In genomic region chr10:76816436-76816835, GRCm38 (mm10) we compare ENCODE assay signal across 15 mouse cellular contexts.
A peak's percentile ranks its signal among the peaks of the same experiment; 100 is the strongest.
DNase-seq lines count a peak whose midpoint lies in the region; ATAC-seq and TF ChIP-seq lines count a peak whose summit lies in the region.
"Had no signal": no experiment of that assay in that cellular context is flagged by ENCODE, and none has a peak within 500 bp of the region (broad histone marks: within the 10 kb centered on the region; RNA-seq: fewer than 3 reads in every experiment).

No protein-coding gene starts in this region.

- no peak overlapping the region for H3K27ac ChIP-seq in forebrain, embryonic 12.5 days
- H3K27ac ChIP-seq in forebrain, embryonic 16.5 days (ENCODE audit: low read length) = no peak overlapping the region
- no peak overlapping the region; the same call in 1 of the 2 replicates for H3K27ac ChIP-seq in embryonic facial prominence, embryonic 10.5 days (replicated peaks)
- H3K27ac ChIP-seq in midbrain, embryonic 12.5 days (replicated peaks) = no peak overlapping the region
- H3K27ac ChIP-seq in lung, postnatal 0 days (ENCODE audit: low read length) = no peak overlapping the region
- H3K27ac ChIP-seq: embryonic facial prominence, embryonic 15.5 days; kidney, embryonic 15.5 days; stomach, embryonic 15.5 days had no signal

- no peak for TF ChIP-seq CTCF in brain, embryonic 14.5 days (IDR thresholded peaks at IDR 0.05; ENCODE audit: borderline replicate concordance, extremely low read depth, insufficient read depth, insufficient read length)
- no peak for TF ChIP-seq CTCF in lung, postnatal 0 days (IDR thresholded peaks at IDR 0.05)

- TF ChIP-seq EP300 in lung, postnatal 0 days (IDR thresholded peaks at IDR 0.05) = no peak

- 0 out of 2 replicates have a peak, but pooled peaks have one; percentile 17 for ATAC-seq in forebrain, embryonic 12.5 days (ENCODE audit: low FRiP score)
- ATAC-seq in forebrain, embryonic 16.5 days = no peak
- ATAC-seq in midbrain, embryonic 12.5 days (ENCODE audit: low FRiP score, low read depth) = peak; percentile 63; the same call in 1 of the 2 replicates
- no peak for ATAC-seq in lung, postnatal 0 days
- ATAC-seq in megakaryocyte, adult 5-6 weeks (ENCODE audit: poor library complexity, severe bottlenecking) = no peak
- ATAC-seq: liver, postnatal 0 days had no signal

- H3K4me1 ChIP-seq in forebrain, embryonic 12.5 days = peaks cover 22% of the 10 kb centered on the region
- H3K4me1 ChIP-seq in forebrain, embryonic 16.5 days (replicated peaks; ENCODE audit: control insufficient read depth, insufficient read depth, low read length) = peaks cover 7% of the 10 kb centered on the region
- H3K4me1 ChIP-seq in embryonic facial prominence, embryonic 10.5 days = peaks cover 21% of the 10 kb centered on the region
- peaks cover 18% of the 10 kb centered on the region for H3K4me1 ChIP-seq in midbrain, embryonic 12.5 days
- no peaks in the 10 kb centered on the region for H3K4me1 ChIP-seq in lung, postnatal 0 days (ENCODE audit: insufficient read depth, low read depth, low read length)
- H3K4me1 ChIP-seq: stomach, embryonic 15.5 days had no signal

- H3K4me3 ChIP-seq in forebrain, embryonic 12.5 days (replicated peaks) = no peak overlapping the region
- no peak overlapping the region for H3K4me3 ChIP-seq in forebrain, embryonic 16.5 days (replicated peaks; ENCODE audit: low read length)
- no peak overlapping the region for H3K4me3 ChIP-seq in embryonic facial prominence, embryonic 10.5 days
- no peak overlapping the region for H3K4me3 ChIP-seq in midbrain, embryonic 12.5 days
- no peak overlapping the region for H3K4me3 ChIP-seq in lung, postnatal 0 days (ENCODE audit: low read depth, low read length)
- H3K4me3 ChIP-seq: embryonic facial prominence, embryonic 15.5 days; kidney, embryonic 15.5 days; stomach, embryonic 15.5 days had no signal

- no peak for TF ChIP-seq POLR2A in brain, embryonic 14.5 days (IDR thresholded peaks at IDR 0.05; ENCODE audit: borderline replicate concordance, extremely low read depth, insufficient read depth, insufficient read length, poor library complexity, severe bottlenecking)

- WGBS in forebrain, embryonic 12.5 days = 19% methylated on average over 7 of the region's 7 CpGs
- WGBS in forebrain, embryonic 16.5 days = 28% methylated on average over 7 of the region's 7 CpGs
- WGBS in embryonic facial prominence, embryonic 10.5 days = 32% methylated on average over 7 of the region's 7 CpGs
- WGBS in midbrain, embryonic 12.5 days = 15% methylated on average over 7 of the region's 7 CpGs
- whole genome bisulfite sequencing in lung, postnatal 0 days = 66% methylated on average over 7 of the region's 7 CpGs

- no peak overlapping the region for H3K9ac ChIP-seq in forebrain, embryonic 12.5 days
- H3K9ac ChIP-seq in forebrain, embryonic 16.5 days (replicated peaks; ENCODE audit: low read depth, low read length) = no peak overlapping the region
- no peak overlapping the region; the same call in 1 of the 2 replicates for H3K9ac ChIP-seq in midbrain, embryonic 12.5 days (replicated peaks)
- no peak overlapping the region for H3K9ac ChIP-seq in lung, postnatal 0 days (replicated peaks; ENCODE audit: low read depth)
- H3K9ac ChIP-seq: embryonic facial prominence, embryonic 15.5 days; kidney, embryonic 15.5 days; liver, postnatal 0 days; stomach, embryonic 15.5 days had no signal

- H3K36me3 ChIP-seq in forebrain, embryonic 12.5 days (replicated peaks) = no peaks in the 10 kb centered on the region
- H3K36me3 ChIP-seq in forebrain, embryonic 16.5 days (ENCODE audit: control insufficient read depth, insufficient read depth) = no peaks in the 10 kb centered on the region
- H3K36me3 ChIP-seq in embryonic facial prominence, embryonic 10.5 days (replicated peaks) = no peaks in the 10 kb centered on the region
- no peaks in the 10 kb centered on the region for H3K36me3 ChIP-seq in midbrain, embryonic 12.5 days
- H3K36me3 ChIP-seq in lung, postnatal 0 days (ENCODE audit: insufficient read depth, low read length) = no peaks in the 10 kb centered on the region
- H3K36me3 ChIP-seq: embryonic facial prominence, embryonic 15.5 days; kidney, embryonic 15.5 days; stomach, embryonic 15.5 days had no signal

- no peaks in the 10 kb centered on the region for H3K9me3 ChIP-seq in forebrain, embryonic 12.5 days
- no peaks in the 10 kb centered on the region for H3K9me3 ChIP-seq in forebrain, embryonic 16.5 days (ENCODE audit: control insufficient read depth, low read length)
- H3K9me3 ChIP-seq in embryonic facial prominence, embryonic 10.5 days = no peaks in the 10 kb centered on the region
- H3K9me3 ChIP-seq in midbrain, embryonic 12.5 days = no peaks in the 10 kb centered on the region
- no peaks in the 10 kb centered on the region for H3K9me3 ChIP-seq in lung, postnatal 0 days (ENCODE audit: low read length)
- H3K9me3 ChIP-seq: embryonic facial prominence, embryonic 15.5 days; kidney, embryonic 15.5 days; stomach, embryonic 15.5 days had no signal

- H3K27me3 ChIP-seq in forebrain, embryonic 12.5 days = no peaks in the 10 kb centered on the region
- H3K27me3 ChIP-seq in forebrain, embryonic 16.5 days (replicated peaks; ENCODE audit: control insufficient read depth, insufficient read depth, low read length) = no peaks in the 10 kb centered on the region
- 0 out of 2 replicates have a peak, but pooled peaks cover 4% of the 10 kb centered on the region for H3K27me3 ChIP-seq in embryonic facial prominence, embryonic 10.5 days (replicated peaks; ENCODE audit: low read depth, poor library complexity, severe bottlenecking)
- H3K27me3 ChIP-seq in midbrain, embryonic 12.5 days = no peaks in the 10 kb centered on the region
- H3K27me3 ChIP-seq in lung, postnatal 0 days (replicated peaks; ENCODE audit: insufficient read depth, low read length) = no peaks in the 10 kb centered on the region
- H3K27me3 ChIP-seq: embryonic facial prominence, embryonic 15.5 days; kidney, embryonic 15.5 days; stomach, embryonic 15.5 days had no signal

- H3K4me2 ChIP-seq in forebrain, embryonic 12.5 days = no peak overlapping the region
- no peak overlapping the region for H3K4me2 ChIP-seq in forebrain, embryonic 16.5 days (ENCODE audit: low read length)
- H3K4me2 ChIP-seq in midbrain, embryonic 12.5 days (replicated peaks) = no peak overlapping the region
- H3K4me2 ChIP-seq in lung, postnatal 0 days (replicated peaks; ENCODE audit: low read depth, low read length) = no peak overlapping the region
- H3K4me2 ChIP-seq: embryonic facial prominence, embryonic 15.5 days; kidney, embryonic 15.5 days; stomach, embryonic 15.5 days had no signal

- peak; percentile 54 for DNase-seq in brain, embryonic 14.5 days (ENCODE audit: low read depth)
- peak; percentile 25 for DNase-seq in embryonic facial prominence, embryonic 10.5 days (ENCODE audit: low spot score)
- DNase-seq in lung, postnatal 0 days (ENCODE audit: low spot score) = no peak
- DNase-seq in urinary bladder, postnatal 25 days (ENCODE audit: low spot score) = no peak
- DNase-seq: adrenal gland, postnatal 25 days; B cell, adult 2 months; gastrocnemius, postnatal 25 days; liver, postnatal 0 days had no signal

Comparison
In these comparisons a context has a peak if more than half of its experiments do, and no peak if none do; other contexts are left out.
1. ATAC-seq: peak in forebrain, embryonic 12.5 days (single experiment) and midbrain, embryonic 12.5 days (single experiment); none in forebrain, embryonic 16.5 days (single experiment), lung, postnatal 0 days (single experiment) and megakaryocyte, adult 5-6 weeks (single experiment).
2. DNase-seq: peak in brain, embryonic 14.5 days (single experiment) and embryonic facial prominence, embryonic 10.5 days (single experiment); none in lung, postnatal 0 days (single experiment) and urinary bladder, postnatal 25 days (single experiment).